Mouse (Mus musculus) MEL (cell line): Measurements from ENCODE around the gene Fank1. TPM values are rescaled to one million over a fixed set of nuclear protein-coding genes. Genes with fewer than 3 reads are reported as not detected.

Source experiments
- DNase-seq: peaks from one replicate; pipeline ENCODE4 v3.0.0; 2011; ENCODE audit warnings: low read depth, low spot score
- H3K27ac ChIP-seq: 2 replicates; pipeline ENCODE4 v1.5.1; 2012; ENCODE audit warnings: low read depth, mild to moderate bottlenecking, control low read depth, low read length, moderate library complexity; ENCODE audit not compliant: control insufficient read depth
- H3K27me3 ChIP-seq, 2 experiments: fragments of 150-350 bp in 1 of 2; sonication (generic) in 1 of 2; 2 replicates each; pipeline ENCODE4 v1.6.1; 2012; ENCODE audit warnings: low read length in 2 of 2, mild to moderate bottlenecking in 2 of 2, improper control_type of control experiment in 1 of 2, moderate library complexity in 1 of 2; ENCODE audit not compliant: insufficient read depth in 2 of 2, control insufficient read depth in 1 of 2
- H3K36me3 ChIP-seq, 2 experiments: 2 replicates each; pipeline ENCODE4 v1.6.1; 2012 to 2014; ENCODE audit warnings: low read length in 2 of 2, improper control_type of control experiment in 1 of 2, inconsistent platforms in 1 of 2, mild to moderate bottlenecking in 1 of 2; ENCODE audit not compliant: insufficient read depth in 2 of 2, control insufficient read depth in 1 of 2
- H3K4me1 ChIP-seq, 2 experiments: fragments of 150-350 bp in 1 of 2; sonication (generic) in 1 of 2; 2 replicates each; pipeline ENCODE4 v1.6.1; 2012; ENCODE audit warnings: low read length in 2 of 2, improper control_type of control experiment in 1 of 2, mild to moderate bottlenecking in 1 of 2; ENCODE audit not compliant: insufficient read depth in 2 of 2, control insufficient read depth in 1 of 2
- H3K4me3 ChIP-seq, 2 experiments: fragments of 150-350 bp in 1 of 2; sonication (generic) in 1 of 2; 2 replicates each; pipeline ENCODE4 v1.5.1; 2012; ENCODE audit warnings: low read depth in 2 of 2, low read length in 2 of 2, mild to moderate bottlenecking in 2 of 2, moderate library complexity in 2 of 2, control low read depth in 1 of 2, improper control_type of control experiment in 1 of 2; ENCODE audit not compliant: control insufficient read depth in 1 of 2, insufficient read depth in 1 of 2
- H3K79me2 ChIP-seq: 2 replicates; pipeline ENCODE4 v1.6.1; 2012; ENCODE audit warnings: mild to moderate bottlenecking, low read length, moderate library complexity; ENCODE audit not compliant: control insufficient read depth, poor library complexity, insufficient read depth
- H3K9ac ChIP-seq: 2 replicates; pipeline ENCODE4 v1.6.1; 2012; ENCODE audit warnings: low read depth, mild to moderate bottlenecking, control low read depth, low read length, moderate library complexity; ENCODE audit not compliant: control insufficient read depth, poor library complexity, severe bottlenecking
- H3K9me3 ChIP-seq: fragments of 150-350 bp; sonication (generic); replicated peaks from 2 replicates; pipeline ENCODE4 v1.6.1; 2012; ENCODE audit warnings: mild to moderate bottlenecking, low read length, improper control_type of control experiment, moderate library complexity; ENCODE audit not compliant: insufficient read depth
- BHLHE40 ChIP-seq: IDR thresholded peaks from 2 replicates; pipeline ENCODE4 v1.6.1; 2012; ENCODE audit warnings: low read depth, mild to moderate bottlenecking, inconsistent platforms, low read length, improper control_type of control experiment, borderline replicate concordance
- CHD1 ChIP-seq: IDR thresholded peaks from 2 replicates; pipeline ENCODE4 v1.6.1; 2012; ENCODE audit warnings: low read depth, mild to moderate bottlenecking, inconsistent platforms, low read length, improper control_type of control experiment
- CHD2 ChIP-seq: IDR thresholded peaks from 2 replicates; pipeline ENCODE4 v1.6.1; 2011; ENCODE audit warnings: low read length, improper control_type of control experiment
- CTCF ChIP-seq, 3 experiments: IDR thresholded peaks in 2 of 3; conservative IDR thresholded peaks in 1 of 3; 2 replicates each; pipeline ENCODE4 v1.5.1; 2011 to 2012; ENCODE audit warnings: low read length in 3 of 3, low read depth in 2 of 3, mild to moderate bottlenecking in 2 of 3, improper control_type of control experiment in 1 of 3, inconsistent platforms in 1 of 3, mixed read lengths in 1 of 3, moderate library complexity in 1 of 3; ENCODE audit not compliant: control insufficient read depth in 1 of 3, insufficient read depth in 1 of 3, poor library complexity in 1 of 3, severe bottlenecking in 1 of 3
- E2F4 ChIP-seq: IDR thresholded peaks from 2 replicates; pipeline ENCODE4 v1.6.1; 2011; ENCODE audit warnings: low read depth, low read length, improper control_type of control experiment, borderline replicate concordance
- ELF1 ChIP-seq: IDR thresholded peaks from 2 replicates; pipeline ENCODE4 v1.6.1; 2014; ENCODE audit warnings: low read depth, mild to moderate bottlenecking, inconsistent platforms, low read length, improper control_type of control experiment, moderate library complexity
- EP300 ChIP-seq, 2 experiments: IDR thresholded peaks; 2 replicates each; pipeline ENCODE4 v1.6.1; 2011; ENCODE audit warnings: improper control_type of control experiment in 2 of 2, low read length in 2 of 2, low read depth in 1 of 2, mild to moderate bottlenecking in 1 of 2
- ETS1 ChIP-seq: IDR thresholded peaks from 2 replicates; pipeline ENCODE4 v1.6.1; 2012; ENCODE audit warnings: low read depth, mild to moderate bottlenecking, inconsistent platforms, low read length, improper control_type of control experiment, moderate library complexity
- GATA1 ChIP-seq: IDR thresholded peaks from 2 replicates; pipeline ENCODE4 v1.6.1; 2011; ENCODE audit warnings: low read depth, low read length, improper control_type of control experiment
- JUND ChIP-seq: IDR thresholded peaks from 2 replicates; pipeline ENCODE4 v1.6.1; 2011; ENCODE audit warnings: low read depth, mild to moderate bottlenecking, improper control_type of control experiment, low read length
- KAT2A ChIP-seq: conservative IDR thresholded peaks from 2 replicates; pipeline ENCODE4 v1.6.1; 2012; ENCODE audit warnings: low read depth, low read length, improper control_type of control experiment, inconsistent platforms
- MAFK ChIP-seq: IDR thresholded peaks from 2 replicates; pipeline ENCODE4 v1.6.1; 2011; ENCODE audit warnings: low read depth, mild to moderate bottlenecking, low read length, improper control_type of control experiment, borderline replicate concordance
- MAX ChIP-seq: IDR thresholded peaks from 2 replicates; pipeline ENCODE4 v1.6.1; 2011; ENCODE audit warnings: low read length, improper control_type of control experiment
- MAZ ChIP-seq: IDR thresholded peaks from 2 replicates; pipeline ENCODE4 v1.6.1; 2012; ENCODE audit warnings: low read depth, mild to moderate bottlenecking, inconsistent platforms, low read length, improper control_type of control experiment
- MEF2A ChIP-seq: IDR thresholded peaks from 2 replicates; pipeline ENCODE4 v1.6.1; 2014; ENCODE audit warnings: low read depth, mild to moderate bottlenecking, inconsistent platforms, low read length, improper control_type of control experiment; ENCODE audit not compliant: poor library complexity, insufficient replicate concordance, severe bottlenecking; ENCODE audit errors: extremely low read depth
- MXI1 ChIP-seq: IDR thresholded peaks from 2 replicates; pipeline ENCODE4 v1.6.1; 2011; ENCODE audit warnings: mild to moderate bottlenecking, low read depth, low read length, improper control_type of control experiment
- MYC ChIP-seq: IDR thresholded peaks from 2 replicates; pipeline ENCODE4 v1.6.1; 2011; ENCODE audit warnings: low read depth, mild to moderate bottlenecking, low read length, improper control_type of control experiment, moderate library complexity
- NELFE ChIP-seq: IDR thresholded peaks from 2 replicates; pipeline ENCODE4 v1.6.1; 2011; ENCODE audit warnings: low read depth, low read length, improper control_type of control experiment
- NRF1 ChIP-seq: IDR thresholded peaks from 2 replicates; pipeline ENCODE4 v1.6.1; 2014; ENCODE audit warnings: low read depth, mild to moderate bottlenecking, inconsistent platforms, low read length, improper control_type of control experiment, moderate library complexity; ENCODE audit not compliant: poor library complexity, insufficient read depth, severe bottlenecking
- POLR2AphosphoS2 ChIP-seq: IDR thresholded peaks from 2 replicates; pipeline ENCODE4 v1.6.1; 2011; ENCODE audit warnings: low read length, improper control_type of control experiment
- POLR2AphosphoS5 ChIP-seq: IDR thresholded peaks from 2 replicates; pipeline ENCODE4 v1.6.1; 2012; ENCODE audit warnings: low read depth, borderline replicate concordance, mild to moderate bottlenecking, inconsistent platforms, low read length, moderate library complexity, mixed read lengths
- RAD21 ChIP-seq: IDR thresholded peaks from 2 replicates; pipeline ENCODE4 v1.6.1; 2011; ENCODE audit warnings: mild to moderate bottlenecking, low read depth, low read length, improper control_type of control experiment
- RCOR1 ChIP-seq: IDR thresholded peaks from 2 replicates; pipeline ENCODE4 v1.6.1; 2012; ENCODE audit warnings: low read depth, mild to moderate bottlenecking, inconsistent platforms, low read length, improper control_type of control experiment
- SIN3A ChIP-seq: IDR thresholded peaks from 2 replicates; pipeline ENCODE4 v1.6.1; 2012; ENCODE audit warnings: low read length, improper control_type of control experiment, inconsistent platforms
- SMC3 ChIP-seq: IDR thresholded peaks from 2 replicates; pipeline ENCODE4 v1.6.1; 2011; ENCODE audit warnings: low read depth, low read length, improper control_type of control experiment
- TAL1 ChIP-seq: IDR thresholded peaks from 2 replicates; pipeline ENCODE4 v1.6.1; 2012; ENCODE audit warnings: mild to moderate bottlenecking, inconsistent platforms, low read length, moderate library complexity, mixed read lengths
- TBP ChIP-seq: IDR thresholded peaks from 2 replicates; pipeline ENCODE4 v1.8.0; 2011; ENCODE audit warnings: low read depth, low read length, improper control_type of control experiment
- TCF12 ChIP-seq: IDR thresholded peaks from 2 replicates; pipeline ENCODE4 v1.6.1; 2014; ENCODE audit warnings: low read depth, mild to moderate bottlenecking, inconsistent platforms, low read length, improper control_type of control experiment, moderate library complexity
- UBTF ChIP-seq: IDR thresholded peaks from 2 replicates; pipeline ENCODE4 v1.6.1; 2012; ENCODE audit warnings: low read depth, mild to moderate bottlenecking, inconsistent platforms, low read length, improper control_type of control experiment, moderate library complexity, borderline replicate concordance; ENCODE audit not compliant: insufficient read depth
- USF1 ChIP-seq: IDR thresholded peaks from 2 replicates; pipeline ENCODE4 v1.6.1; 2014; ENCODE audit warnings: low read depth, mild to moderate bottlenecking, inconsistent platforms, low read length, improper control_type of control experiment, moderate library complexity
- ZC3H11A ChIP-seq: IDR thresholded peaks from 2 replicates; pipeline ENCODE4 v1.6.1; 2012; ENCODE audit warnings: low read depth, mild to moderate bottlenecking, inconsistent platforms, low read length, improper control_type of control experiment
- polyA plus RNA-seq, 2 experiments: library from polyadenylated mRNA; stranded (reverse) in 1 of 2; unstranded in 1 of 2; fragments of >175 nt in 1 of 2; fragments of >200 nt in 1 of 2; gene quantifications; 2 replicates each; pipeline versions ENCODE4 v1.2.1 to v1.2.4; 2012; ENCODE audit warnings: low replicate concordance in 2 of 2, low read depth in 1 of 2; ENCODE audit not compliant: insufficient read length in 2 of 2, insufficient read depth in 1 of 2, missing spikeins in 1 of 2
- total RNA-seq: library from RNA; depleted of rRNA; stranded (reverse); fragments of 300-350 nt; gene quantifications from 2 replicates; pipeline ENCODE4 v1.2.3, GENCODE M21; 2012

Gene Fank1
- total and polyA plus RNA-seq, 3 experiments = 0.17 to 1.8 TPM; not detected in 1

- Histone ChIP-seq H3K4me3 (no peak overlapping the region), H3K4me1 (no peaks in the 10 kb centered on the region), H3K9ac (no peak overlapping the region), H3K36me3 (no peaks in the 10 kb centered on the region), H3K27ac (no peak overlapping the region), H3K27me3 (no peaks in the 10 kb centered on the region), H3K9me3 (no peaks in the 10 kb centered on the region), H3K79me2 (no peaks in the 10 kb centered on the region)
- no peak for DNase-seq
- TF ChIP-seq SIN3A (no peak), POLR2AphosphoS5 (no peak), KAT2A (no peak), CHD2 (no peak), RCOR1 (no peak), RAD21 (no peak), CHD1 (no peak), MAFK (no peak), USF1 (no peak), MEF2A (no peak), JUND (no peak), MAZ (no peak), NRF1 (no peak), MAX (no peak), ZC3H11A (no peak), BHLHE40 (no peak), EP300 (IDR thresholded peaks at IDR 0.05; ENCODE audit: low read depth in 1 of 2, low read length in 2 of 2) (no peak), POLR2AphosphoS2 (no peak)
Measured at GRCm38 (mm10) chr7:133891796-133892195, 115.1 kb downstream of the Fank1 start.

GRCm38 (mm10) chr7:133899391-133899790 lies 122.7 kb downstream of the Fank1 start:
- H3K36me3 ChIP-seq = no peaks in the 10 kb centered on the region
- H3K4me3 ChIP-seq = no peak overlapping the region
- no peak for DNase-seq
- no peaks in the 10 kb centered on the region for H3K27me3 ChIP-seq
- TF ChIP-seq MAFK (no peak), MEF2A (no peak), CHD2 (no peak), GATA1 (no peak), E2F4 (no peak), MXI1 (no peak), TBP (no peak), SMC3 (no peak), TAL1 (no peak), TCF12 (no peak), ETS1 (no peak), ELF1 (no peak), MAZ (no peak), MYC (no peak), USF1 (no peak), RAD21 (no peak), NELFE (no peak), UBTF (no peak), CTCF (IDR thresholded peaks at IDR 0.05 in 2 of 3, conservative IDR thresholded peaks at IDR 0.05 in 1 of 3; ENCODE audit: control insufficient read depth in 1 of 3, insufficient read depth in 1 of 3, low read depth in 2 of 3, low read length in 3 of 3, poor library complexity in 1 of 3, severe bottlenecking in 1 of 3) (no peak), NRF1 (no peak)
- H3K9ac ChIP-seq = no peak overlapping the region
- no peaks in the 10 kb centered on the region for H3K4me1 ChIP-seq
- H3K27ac ChIP-seq = no peak overlapping the region
- no peaks in the 10 kb centered on the region for H3K9me3 ChIP-seq
- no peaks in the 10 kb centered on the region for H3K79me2 ChIP-seq
